Mouse (Mus musculus) neural tube, embryonic 12.5 days (tissue): Measurements from ENCODE around the gene Syne3. TPM values are rescaled to one million over a fixed set of nuclear protein-coding genes. Genes with fewer than 3 reads are reported as not detected.

Experiments used
- ATAC-seq: fragments of 200-750 bp; cut with Nextera tagmentation; 2 replicates; pipeline ENCODE4 v1.8.0; 2017; ENCODE audit warnings: low read depth, mild to moderate bottlenecking, moderate TSS enrichment, moderate library complexity; ENCODE audit not compliant: low FRiP score
- H3K27ac ChIP-seq: fragments of 300-500 bp; sonication (generic); 2 replicates; pipeline ENCODE4 v1.5.1; 2016
- H3K27me3 ChIP-seq: fragments of 300-500 bp; sonication (generic); replicated peaks from 2 replicates; pipeline ENCODE4 v1.6.1; 2016; ENCODE audit warnings: mild to moderate bottlenecking
- H3K36me3 ChIP-seq: fragments of 300-500 bp; sonication (generic); 2 replicates; pipeline ENCODE4 v1.6.1; 2016; ENCODE audit warnings: mild to moderate bottlenecking
- H3K4me1 ChIP-seq: fragments of 300-500 bp; sonication (generic); 2 replicates; pipeline ENCODE4 v1.6.1; 2016
- H3K4me2 ChIP-seq: fragments of 300-500 bp; sonication (generic); replicated peaks from 2 replicates; pipeline ENCODE4 v1.6.1; 2016; ENCODE audit warnings: mild to moderate bottlenecking
- H3K4me3 ChIP-seq: fragments of 300-500 bp; sonication (generic); 2 replicates; pipeline ENCODE4 v1.5.1; 2016
- H3K9ac ChIP-seq: fragments of 300-500 bp; sonication (generic); 2 replicates; pipeline ENCODE4 v1.6.1; 2016; ENCODE audit warnings: mild to moderate bottlenecking
- H3K9me3 ChIP-seq: fragments of 300-500 bp; sonication (generic); 2 replicates; pipeline ENCODE4 v1.6.1; 2016; ENCODE audit warnings: mild to moderate bottlenecking
- WGBS: fragments of 180-500 bp; shearing (Covaris S2); methylation state at CpG from one replicate; pipeline ENCODE4 v1.1.7; 2016; 5-methylcytosine and 5-hydroxymethylcytosine counted together
- polyA plus RNA-seq: library from polyadenylated mRNA; unstranded; fragments of >200 nt; fragmentation: Nextera tagmentation; extraction: Ambion mirVana; gene quantifications from 2 replicates; pipeline ENCODE4 v1.2.1, GENCODE M21; 2016

Gene Syne3
- polyA plus RNA-seq, 1 experiment from 2014 or later = 0.06 TPM

DNA sequence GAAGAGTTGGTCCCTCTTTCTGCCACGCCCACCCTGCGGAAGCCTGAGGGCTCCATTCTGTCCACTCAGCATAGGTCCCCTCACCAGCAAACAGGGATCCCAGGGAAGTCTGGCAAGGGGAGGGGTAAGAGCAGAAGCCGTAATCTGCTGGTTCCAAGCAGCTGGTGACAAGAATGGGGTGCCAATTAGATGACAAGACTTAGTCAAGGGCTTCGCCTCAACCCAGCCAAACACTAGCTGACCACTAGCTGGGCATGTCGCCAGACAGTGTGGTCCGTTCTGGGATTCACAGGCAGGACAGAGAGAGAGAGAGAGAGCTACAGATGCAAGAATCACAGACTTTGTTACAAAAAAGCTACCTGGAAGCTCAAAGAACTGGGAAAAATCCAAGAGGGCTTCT, 36.7 kb downstream of the Syne3 start:
- H3K4me3 ChIP-seq = no peak overlapping the region
- no peak overlapping the region for H3K9ac ChIP-seq
- H3K27ac ChIP-seq = no peak overlapping the region
- no peaks in the 10 kb centered on the region for H3K4me1 ChIP-seq
- no peak for ATAC-seq
- no peak overlapping the region for H3K4me2 ChIP-seq
- WGBS = 83% methylated on average over 6 of the region's 6 CpGs
- no peaks in the 10 kb centered on the region for H3K27me3 ChIP-seq
- H3K9me3 ChIP-seq = no peaks in the 10 kb centered on the region
- no peaks in the 10 kb centered on the region for H3K36me3 ChIP-seq

DNA sequence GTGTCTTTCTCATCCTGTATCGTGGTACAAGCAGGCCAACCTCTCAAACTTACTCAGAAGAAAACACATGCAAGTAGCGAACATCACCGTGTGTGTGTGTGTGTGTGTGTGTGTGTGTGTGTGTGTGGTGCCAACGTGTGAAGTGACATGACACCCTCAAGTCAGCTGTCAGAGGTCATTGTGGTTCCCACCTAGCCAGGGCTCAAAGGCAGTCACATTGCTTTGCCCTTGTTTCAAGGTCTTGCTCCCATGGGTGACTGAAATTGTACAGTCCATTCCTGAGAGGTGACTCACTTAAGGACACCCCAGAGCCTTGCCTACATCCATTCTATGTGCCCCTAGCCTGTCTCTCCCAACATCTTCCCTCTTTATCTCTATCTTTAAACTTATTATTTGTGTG, 40.0 kb downstream of the Syne3 start:
- no peak for ATAC-seq
- WGBS = 81% methylated on average over 4 of the region's 4 CpGs
- H3K36me3 ChIP-seq = no peaks in the 10 kb centered on the region
- no peak overlapping the region for H3K4me2 ChIP-seq
- H3K9me3 ChIP-seq = no peaks in the 10 kb centered on the region
- H3K9ac ChIP-seq = no peak overlapping the region
- no peak overlapping the region for H3K4me3 ChIP-seq
- no peak overlapping the region for H3K27ac ChIP-seq
- H3K27me3 ChIP-seq = 0 out of 2 replicates have a peak, but pooled peaks cover 5% of the 10 kb centered on the region
- no peaks in the 10 kb centered on the region; the same call in 1 of the 2 replicates for H3K4me1 ChIP-seq

- no peak overlapping the region for H3K4me2 ChIP-seq
- ATAC-seq = no peak
- no peaks in the 10 kb centered on the region for H3K9me3 ChIP-seq
- H3K4me1 ChIP-seq = no peaks in the 10 kb centered on the region; the same call in 1 of the 2 replicates
- no peak overlapping the region for H3K27ac ChIP-seq
- 0 out of 2 replicates have a peak, but pooled peaks cover 5% of the 10 kb centered on the region for H3K27me3 ChIP-seq
- 90% methylated on average over 9 of the region's 9 CpGs for WGBS
- H3K36me3 ChIP-seq = no peaks in the 10 kb centered on the region
- H3K9ac ChIP-seq = no peak overlapping the region
- H3K4me3 ChIP-seq = no peak overlapping the region
Measured at GRCm38 (mm10) chr12:104969177-104969576, 40.4 kb downstream of the Syne3 start.

GRCm38 (mm10) chr12:104964953-104965911, 44.4 kb downstream of the Syne3 start:
- peak; percentile 73 for ATAC-seq
- no peak overlapping the region for H3K27ac ChIP-seq
- 39% methylated on average over 7 of the region's 7 CpGs for WGBS

GRCm38 (mm10) chr12:104960421-104960820, 49.2 kb downstream of the Syne3 start:
- Histone ChIP-seq H3K36me3 (no peaks in the 10 kb centered on the region), H3K4me3 (no peak overlapping the region), H3K27me3 (no peaks in the 10 kb centered on the region), H3K4me2 (no peak overlapping the region), H3K27ac (no peak overlapping the region), H3K4me1 (no peaks in the 10 kb centered on the region; the same call in 1 of the 2 replicates), H3K9me3 (no peaks in the 10 kb centered on the region), H3K9ac (no peak overlapping the region)
- ATAC-seq = no peak

More at GRCm38 (mm10) chr12:104964953-104965911, 44.4 kb downstream of the Syne3 start:
- no peaks in the 10 kb centered on the region for H3K9me3 ChIP-seq
- no peaks in the 10 kb centered on the region; the same call in 1 of the 2 replicates for H3K4me1 ChIP-seq
- no peak overlapping the region for H3K9ac ChIP-seq
- no peak overlapping the region for H3K4me2 ChIP-seq
- 0 out of 2 replicates have a peak, but pooled peaks cover 5% of the 10 kb centered on the region for H3K27me3 ChIP-seq
- H3K4me3 ChIP-seq = no peak overlapping the region
- H3K36me3 ChIP-seq = no peaks in the 10 kb centered on the region

DNA sequence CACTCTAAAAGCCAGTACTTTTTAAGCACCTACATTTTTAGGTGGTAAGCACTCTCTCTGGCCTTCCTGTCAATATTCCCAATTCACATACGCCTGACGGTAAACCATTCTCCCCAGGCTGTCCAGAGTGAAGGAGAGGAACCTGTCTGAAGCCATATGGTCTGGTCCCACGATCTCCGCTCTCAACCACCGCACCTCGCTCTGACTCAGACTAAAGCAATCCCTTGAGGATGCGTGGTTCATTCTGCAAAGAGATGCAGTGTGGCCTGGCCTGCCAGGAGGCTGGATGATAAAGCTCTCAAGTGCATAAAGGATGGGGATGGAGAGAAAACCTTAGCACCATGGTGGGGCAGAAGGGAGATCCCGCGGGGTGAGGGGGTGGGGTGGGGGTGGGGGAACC, 49.6 kb downstream of the Syne3 start:
- 72% methylated on average over 9 of the region's 9 CpGs for WGBS
- no peaks in the 10 kb centered on the region for H3K36me3 ChIP-seq
- H3K9me3 ChIP-seq = no peaks in the 10 kb centered on the region
- H3K4me1 ChIP-seq = no peaks in the 10 kb centered on the region; the same call in 1 of the 2 replicates
- H3K27ac ChIP-seq = no peak overlapping the region
- H3K27me3 ChIP-seq = no peaks in the 10 kb centered on the region
- ATAC-seq = no peak
- no peak overlapping the region for H3K4me3 ChIP-seq
- no peak overlapping the region for H3K9ac ChIP-seq
- H3K4me2 ChIP-seq = no peak overlapping the region

GRCm38 (mm10) chr12:104958263-104958662, 51.3 kb downstream of the Syne3 start:
- Histone ChIP-seq H3K4me1 (no peaks in the 10 kb centered on the region; the same call in 1 of the 2 replicates), H3K9me3 (no peaks in the 10 kb centered on the region), H3K9ac (no peak overlapping the region), H3K36me3 (no peaks in the 10 kb centered on the region), H3K27me3 (no peaks in the 10 kb centered on the region), H3K4me2 (no peak overlapping the region), H3K4me3 (no peak overlapping the region), H3K27ac (no peak overlapping the region)
- 81% methylated on average over 11 of the region's 11 CpGs for WGBS
- ATAC-seq = no peak

GRCm38 (mm10) chr12:104957165-104957564, 52.4 kb downstream of the Syne3 start:
- Histone ChIP-seq H3K9ac (no peak overlapping the region), H3K27me3 (no peaks in the 10 kb centered on the region), H3K4me1 (no peaks in the 10 kb centered on the region; the same call in 1 of the 2 replicates), H3K4me3 (no peak overlapping the region), H3K9me3 (no peaks in the 10 kb centered on the region), H3K4me2 (no peak overlapping the region), H3K36me3 (no peaks in the 10 kb centered on the region), H3K27ac (no peak overlapping the region)
- WGBS = 92% methylated on average over 1 of the region's 1 CpGs
- no peak for ATAC-seq

- H3K27me3 ChIP-seq = no peaks in the 10 kb centered on the region
- 80% methylated on average over 6 of the region's 6 CpGs for WGBS
- no peak overlapping the region for H3K4me3 ChIP-seq
- no peak overlapping the region for H3K27ac ChIP-seq
- ATAC-seq = no peak
- H3K9me3 ChIP-seq = no peaks in the 10 kb centered on the region
- H3K4me2 ChIP-seq = no peak overlapping the region
- no peak overlapping the region for H3K9ac ChIP-seq
- H3K4me1 ChIP-seq = no peaks in the 10 kb centered on the region; the same call in 1 of the 2 replicates
- H3K36me3 ChIP-seq = no peaks in the 10 kb centered on the region
Measured at GRCm38 (mm10) chr12:104956406-104956805, 53.2 kb downstream of the Syne3 start.

- no peaks in the 10 kb centered on the region for H3K36me3 ChIP-seq
- H3K9me3 ChIP-seq = no peaks in the 10 kb centered on the region
- no peak overlapping the region for H3K27ac ChIP-seq
- H3K9ac ChIP-seq = no peak overlapping the region
- no peaks in the 10 kb centered on the region; the same call in 1 of the 2 replicates for H3K4me1 ChIP-seq
- no peaks in the 10 kb centered on the region for H3K27me3 ChIP-seq
- no peak for ATAC-seq
- no peak overlapping the region for H3K4me3 ChIP-seq
- no peak overlapping the region for H3K4me2 ChIP-seq
- WGBS = 64% methylated on average over 17 of the region's 17 CpGs
Measured at GRCm38 (mm10) chr12:104955003-104955800, 54.4 kb downstream of the Syne3 start.

DNA sequence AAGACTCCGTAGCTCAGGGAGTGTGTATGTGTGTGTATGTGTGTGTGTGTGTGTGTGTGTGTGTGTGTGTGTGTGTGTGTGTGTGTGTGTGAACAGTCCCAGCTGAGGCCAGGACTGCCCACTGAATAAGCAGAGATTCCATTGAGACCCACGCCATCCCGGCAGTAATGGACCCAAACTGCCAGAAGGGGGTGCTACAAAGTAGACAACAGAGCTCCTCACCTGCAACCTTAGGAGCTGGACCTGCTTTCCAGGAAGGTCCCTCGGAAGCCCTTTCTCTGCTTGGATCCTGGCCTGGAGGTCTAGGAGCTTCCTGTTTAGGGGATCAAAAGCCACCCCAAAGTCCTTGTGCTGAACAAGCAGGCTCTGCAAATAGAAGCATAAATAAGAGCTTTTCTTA, 55.7 kb downstream of the Syne3 start:
- H3K9me3 ChIP-seq = no peaks in the 10 kb centered on the region
- no peak overlapping the region for H3K9ac ChIP-seq
- no peak overlapping the region for H3K4me3 ChIP-seq
- H3K4me1 ChIP-seq = no peaks in the 10 kb centered on the region; the same call in 1 of the 2 replicates
- 27% methylated on average over 4 of the region's 4 CpGs for WGBS
- no peak for ATAC-seq
- no peak overlapping the region for H3K27ac ChIP-seq
- H3K4me2 ChIP-seq = no peak overlapping the region
- H3K36me3 ChIP-seq = no peaks in the 10 kb centered on the region
- no peaks in the 10 kb centered on the region for H3K27me3 ChIP-seq

GRCm38 (mm10) chr12:104952458-104952857, 57.2 kb downstream of the Syne3 start:
- Histone ChIP-seq H3K4me2 (no peak overlapping the region), H3K9ac (no peak overlapping the region), H3K36me3 (no peaks in the 10 kb centered on the region), H3K4me3 (no peak overlapping the region), H3K27ac (no peak overlapping the region), H3K9me3 (no peaks in the 10 kb centered on the region), H3K27me3 (no peaks in the 10 kb centered on the region), H3K4me1 (no peaks in the 10 kb centered on the region; the same call in 1 of the 2 replicates)
- peak; percentile 67; the same call in 1 of the 2 replicates for ATAC-seq
- 15% methylated on average over 5 of the region's 5 CpGs for WGBS
